In genomic region chr13:21326657-21327211, GRCm38 (mm10) we compare ENCODE assay signal across 7 mouse cellular contexts. TPM values are rescaled to one million over a fixed set of nuclear protein-coding genes. Genes with fewer than 3 reads are reported as not detected.
A peak's percentile ranks its signal among the peaks of the same experiment; 100 is the strongest.
DNase-seq lines count a peak whose midpoint lies in the region; ATAC-seq lines count a peak whose summit lies in the region.

No protein-coding gene starts in this region.

- H3K9ac ChIP-seq in limb, embryonic 11.5 days (ENCODE audit: low read length), result no peak overlapping the region
- H3K9ac ChIP-seq in midbrain, embryonic 14.5 days (replicated peaks; ENCODE audit: low read length), result no peak overlapping the region

- no peaks in the 10 kb centered on the region for H3K9me3 ChIP-seq in limb, embryonic 11.5 days (ENCODE audit: control insufficient read depth, low read length)
- no peaks in the 10 kb centered on the region for H3K9me3 ChIP-seq in midbrain, embryonic 14.5 days (ENCODE audit: control insufficient read depth, low read length)

- H3K4me3 ChIP-seq in limb, embryonic 11.5 days (ENCODE audit: low read depth, low read length), result peak overlapping the region; percentile 29
- H3K4me3 ChIP-seq in midbrain, embryonic 14.5 days (replicated peaks; ENCODE audit: low read depth, low read length), result peak overlapping the region; percentile 31

- peak; percentile 86 for DNase-seq in adrenal gland, postnatal 25 days
- peak; percentile 88 for DNase-seq in embryo, embryonic 9.5 days (ENCODE audit: extremely low spot score)
- peak; percentile 94 for DNase-seq in heart, adult 11 months
- peak; percentile 84 for DNase-seq in kidney, adult 18-20 months
- peak; percentile 95 for DNase-seq in limb, embryonic 11.5 days (ENCODE audit: low spot score)
- DNase-seq in midbrain, embryonic 14.5 days, result peak; percentile 95
- DNase-seq in spleen, postnatal 36 days (ENCODE audit: low spot score in 2 of 2), result peak; percentile 13 to 24

- H3K4me1 ChIP-seq in limb, embryonic 11.5 days (ENCODE audit: control insufficient read depth, insufficient read depth, low read length), result no peaks in the 10 kb centered on the region
- H3K4me1 ChIP-seq in midbrain, embryonic 14.5 days (ENCODE audit: control insufficient read depth, insufficient read depth, low read length), result peaks cover 6% of the 10 kb centered on the region; the same call in 1 of the 2 replicates

- WGBS in limb, embryonic 11.5 days, result 1% methylated on average over 24 of the region's 24 CpGs
- under 1% methylated on average over 24 of the region's 24 CpGs for WGBS in midbrain, embryonic 14.5 days

- H3K4me2 ChIP-seq in limb, embryonic 11.5 days (ENCODE audit: low read depth, severe bottlenecking), result peak overlapping the region; percentile 51
- peak overlapping the region; percentile 54 for H3K4me2 ChIP-seq in midbrain, embryonic 14.5 days (ENCODE audit: low read length)

- H3K27me3 ChIP-seq in limb, embryonic 11.5 days (ENCODE audit: control insufficient read depth, insufficient read depth, low read length), result no peaks in the 10 kb centered on the region
- H3K27me3 ChIP-seq in midbrain, embryonic 14.5 days (ENCODE audit: control insufficient read depth, insufficient read depth, low read length), result no peaks in the 10 kb centered on the region

- H3K27ac ChIP-seq in limb, embryonic 11.5 days (replicated peaks; ENCODE audit: low read depth, low read length), result no peak overlapping the region
- no peak overlapping the region for H3K27ac ChIP-seq in midbrain, embryonic 14.5 days (replicated peaks; ENCODE audit: low read depth, low read length)

- H3K36me3 ChIP-seq in limb, embryonic 11.5 days (ENCODE audit: control insufficient read depth, insufficient read depth, low read length), result no peaks in the 10 kb centered on the region
- no peaks in the 10 kb centered on the region for H3K36me3 ChIP-seq in midbrain, embryonic 14.5 days (ENCODE audit: control insufficient read depth, insufficient read depth, low read length)

- peak; percentile 72; the same call in 1 of the 2 replicates for ATAC-seq in limb, embryonic 11.5 days (ENCODE audit: insufficient number of reproducible peaks, low FRiP score, low TSS enrichment, low read depth)
- peak; percentile 60; the same call in 1 of the 2 replicates for ATAC-seq in midbrain, embryonic 14.5 days (ENCODE audit: low FRiP score, low TSS enrichment)

RNA-seq across cellular contexts. Expression of gene Gpx6, which starts 14.8 kb away (rescaled TPM):
- total RNA-seq in adrenal gland, postnatal 25 days (2021), result not detected in 2 replicates
- 0.51 and 0.88 TPM in 2 replicates for polyA plus RNA-seq in limb, embryonic 11.5 days (2014; fragmentation: Nextera tagmentation; extraction: Ambion mirVana)
- not detected in 2 replicates for polyA plus RNA-seq in midbrain, embryonic 14.5 days (2014; fragmentation: Nextera tagmentation; extraction: Ambion mirVana)

RNA-seq across cellular contexts. Expression of gene Olfr1367, which starts 20.0 kb away (rescaled TPM):
- total RNA-seq in adrenal gland, postnatal 25 days (2021), result not detected in 2 replicates
- not detected in 2 replicates for polyA plus RNA-seq in limb, embryonic 11.5 days (2014; fragmentation: Nextera tagmentation; extraction: Ambion mirVana)
- polyA plus RNA-seq in midbrain, embryonic 14.5 days (2014; fragmentation: Nextera tagmentation; extraction: Ambion mirVana), result not detected in 2 replicates

RNA-seq across cellular contexts. Expression of gene Gpx5, which starts 34.2 kb away (rescaled TPM):
- not detected in 2 replicates for total RNA-seq in adrenal gland, postnatal 25 days (2021)
- polyA plus RNA-seq in limb, embryonic 11.5 days (2014; fragmentation: Nextera tagmentation; extraction: Ambion mirVana), result not detected in 2 replicates
- polyA plus RNA-seq in midbrain, embryonic 14.5 days (2014; fragmentation: Nextera tagmentation; extraction: Ambion mirVana), result not detected in 2 replicates

RNA-seq across cellular contexts. Expression of gene Zscan12, which starts 35.9 kb away (rescaled TPM):
- total RNA-seq in adrenal gland, postnatal 25 days (2021), result 9.8 and 13.3 TPM in 2 replicates
- 20.2 and 20.3 TPM in 2 replicates for polyA plus RNA-seq in limb, embryonic 11.5 days (2014; fragmentation: Nextera tagmentation; extraction: Ambion mirVana)
- 11.8 and 15.9 TPM in 2 replicates for polyA plus RNA-seq in midbrain, embryonic 14.5 days (2014; fragmentation: Nextera tagmentation; extraction: Ambion mirVana)

Comparison
In these comparisons a context has a peak if more than half of its experiments do, and no peak if none do; other contexts are left out.
1. DNase-seq: peak in every context shown above with its lines; median percentile 95 in limb, embryonic 11.5 days; 95 in midbrain, embryonic 14.5 days; 94 in heart, adult 11 months; 88 in embryo, embryonic 9.5 days; 86 in adrenal gland, postnatal 25 days; 84 in kidney, adult 18-20 months; 18 in spleen, postnatal 36 days.